Mouse (Mus musculus) embryonic facial prominence, embryonic 15.5 days (tissue): Measurements from ENCODE around the gene Pitpnm2. TPM values are rescaled to one million over a fixed set of nuclear protein-coding genes. Genes with fewer than 3 reads are reported as not detected.
"Not testable (repeated sequence)": the region's sequence is repeated elsewhere in the genome, so short reads cannot be mapped to it uniquely, and the experiment has no call there.

Experiments
- ATAC-seq: fragments of 200-750 bp; cut with Nextera tagmentation; 2 replicates; pipeline ENCODE4 v1.8.0; 2017; ENCODE audit warnings: low read depth, moderate TSS enrichment; ENCODE audit not compliant: insufficient number of reproducible peaks, low FRiP score, low TSS enrichment
- H3K27ac ChIP-seq: fragments of 300-500 bp; sonication (generic); replicated peaks from 2 replicates; pipeline ENCODE4 v1.5.1; 2015; ENCODE audit warnings: mild to moderate bottlenecking, inconsistent platforms
- H3K27me3 ChIP-seq: fragments of 300-500 bp; sonication (generic); 2 replicates; pipeline ENCODE4 v1.6.1; 2015; ENCODE audit warnings: inconsistent platforms
- H3K36me3 ChIP-seq: fragments of 300-500 bp; sonication (generic); 2 replicates; pipeline ENCODE4 v1.6.1; 2015; ENCODE audit warnings: mild to moderate bottlenecking, inconsistent platforms
- H3K4me1 ChIP-seq: fragments of 300-500 bp; sonication (generic); 2 replicates; pipeline ENCODE4 v1.6.1; 2015; ENCODE audit warnings: inconsistent platforms
- H3K4me2 ChIP-seq: fragments of 300-500 bp; sonication (generic); replicated peaks from 2 replicates; pipeline ENCODE4 v1.6.1; 2015; ENCODE audit warnings: mild to moderate bottlenecking, inconsistent platforms
- H3K4me3 ChIP-seq: fragments of 300-500 bp; sonication (generic); replicated peaks from 2 replicates; pipeline ENCODE4 v1.5.1; 2015; ENCODE audit warnings: mild to moderate bottlenecking, inconsistent platforms
- H3K9ac ChIP-seq: fragments of 300-500 bp; sonication (generic); 2 replicates; pipeline ENCODE4 v1.6.1; 2015; ENCODE audit warnings: inconsistent platforms
- H3K9me3 ChIP-seq: fragments of 300-500 bp; sonication (generic); replicated peaks from 2 replicates; pipeline ENCODE4 v1.6.1; 2016; ENCODE audit warnings: inconsistent platforms
- WGBS: fragments of 180-500 bp; shearing (Covaris S2); methylation state at CpG from one replicate; pipeline ENCODE4 v1.1.7; 2015; 5-methylcytosine and 5-hydroxymethylcytosine counted together
- polyA plus RNA-seq: library from polyadenylated mRNA; unstranded; fragments of >200 nt; fragmentation: Nextera tagmentation; extraction: Ambion mirVana; gene quantifications from 2 replicates; pipeline ENCODE4 v1.2.1, GENCODE M21; 2015

Gene Pitpnm2
- polyA plus RNA-seq, result 5.0 and 5.9 TPM in 2 replicates

DNA sequence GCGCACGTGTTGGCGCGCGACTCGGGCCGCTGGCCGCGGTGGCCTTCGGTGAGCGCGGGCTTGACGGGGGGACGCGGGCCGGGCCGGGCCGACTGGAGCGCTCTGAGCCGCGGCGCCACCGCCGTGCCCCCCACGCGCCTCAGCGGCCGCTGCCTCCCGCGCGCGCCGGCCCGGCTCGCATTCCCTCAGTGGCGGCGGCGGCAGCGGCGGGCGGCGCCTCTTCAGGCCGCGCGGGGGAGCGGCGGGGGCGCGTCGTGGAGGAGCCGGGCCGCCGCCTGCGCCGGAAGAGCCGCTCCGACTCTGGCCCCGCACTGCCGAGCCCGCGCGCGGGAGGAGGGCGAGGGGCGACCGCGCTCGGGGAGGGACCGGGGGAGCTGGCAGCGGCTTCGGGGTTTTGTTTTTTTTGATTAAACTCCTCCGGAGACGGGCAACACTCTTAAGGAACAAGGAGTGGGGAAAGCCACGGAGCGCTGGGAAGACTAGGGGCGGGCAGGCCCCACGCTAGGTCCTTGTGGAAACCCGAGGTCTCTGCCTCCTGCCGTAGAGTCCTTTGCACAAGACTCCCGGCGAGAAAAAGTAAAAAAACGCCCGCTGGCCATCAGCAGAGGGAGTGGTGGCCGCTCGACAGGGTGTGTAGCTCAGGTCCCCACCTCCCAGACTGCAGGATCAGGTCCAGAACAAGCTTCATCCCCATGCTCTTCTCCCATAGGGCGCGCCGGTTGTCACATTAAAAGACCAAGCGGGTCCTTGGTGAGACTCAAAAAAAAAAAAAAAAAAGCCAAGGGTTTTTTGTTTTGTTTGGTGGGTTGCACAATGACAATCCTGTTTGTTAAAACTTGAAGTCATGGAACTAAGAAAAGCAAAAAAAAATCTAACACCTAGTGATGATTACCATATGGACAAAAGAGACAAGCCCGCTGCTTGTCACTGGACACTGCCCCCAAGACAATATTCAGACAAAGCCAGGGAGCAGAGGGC lies at the start of gene Pitpnm2:
Gene Pitpnm2, minus strand, starts transcription at position 147 of the 978 bp plus-strand sequence.
- H3K4me3 ChIP-seq, result peak within 1 kb of the TSS; percentile 62
- H3K4me2 ChIP-seq, result peak within 1 kb of the TSS; percentile 85
- peaks cover 26% of the 10 kb centered on the region for H3K4me1 ChIP-seq
- H3K9me3 ChIP-seq, result no peaks in the 10 kb centered on the region
- H3K27ac ChIP-seq, result peak within 1 kb of the TSS; percentile 79
- H3K36me3 ChIP-seq, result peaks cover 2% of the 10 kb centered on the region; the same call in 1 of the 2 replicates
- peak within 1 kb of the TSS; percentile 65 for H3K9ac ChIP-seq
- ATAC-seq, result peak; percentile 83
- no peaks in the 10 kb centered on the region for H3K27me3 ChIP-seq
- 1% methylated on average over 83 of the region's 90 CpGs for WGBS

DNA sequence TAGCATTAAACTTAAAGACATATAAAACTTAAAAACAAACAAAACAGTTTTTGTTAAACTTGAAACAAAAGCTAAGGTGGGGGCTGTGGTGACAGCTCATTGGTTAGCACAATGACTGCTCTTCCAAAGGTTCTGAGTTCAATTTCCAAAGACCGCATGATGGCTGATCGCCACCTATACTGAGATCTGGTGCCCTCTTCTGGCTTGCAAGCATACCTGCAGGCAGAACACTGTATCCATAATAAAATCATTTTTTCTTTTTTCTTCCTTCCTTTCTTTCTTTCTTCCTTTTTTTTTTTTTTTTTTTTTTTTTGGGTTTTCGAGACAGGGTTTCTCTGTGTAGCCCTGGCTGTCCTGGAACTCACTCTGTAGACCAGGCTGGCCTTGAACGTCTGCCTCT lies 49.7 kb upstream of the Pitpnm2 start:
- peaks cover 44% of the 10 kb centered on the region for H3K36me3 ChIP-seq
- WGBS, result 56% methylated on average over 4 of the region's 4 CpGs
- not testable (repeated sequence) for H3K4me2 ChIP-seq, H3K9me3 ChIP-seq, ATAC-seq, H3K27me3 ChIP-seq, H3K9ac ChIP-seq, H3K4me3 ChIP-seq, H3K27ac ChIP-seq, H3K4me1 ChIP-seq

DNA sequence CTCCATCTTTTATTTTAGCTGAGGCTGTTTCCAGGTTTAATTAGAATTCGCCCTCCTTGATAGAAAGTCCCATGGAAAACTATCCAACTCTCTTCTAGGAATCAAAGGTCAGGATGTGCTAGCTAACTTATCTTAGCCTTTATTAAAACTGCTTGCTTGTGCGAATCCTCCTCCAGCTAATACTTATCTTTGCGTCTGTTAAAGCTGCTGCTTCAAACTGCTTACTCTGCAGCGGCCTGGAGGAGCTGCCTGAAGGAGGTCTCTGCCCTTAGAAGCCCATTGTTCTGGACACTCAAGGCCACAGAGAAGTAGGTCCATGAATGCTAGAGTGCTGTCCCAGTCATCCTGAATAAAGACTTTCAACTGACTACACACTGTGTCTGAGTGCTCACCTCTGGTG lies 46.9 kb upstream of the Pitpnm2 start:
- WGBS, result 95% methylated on average over 4 of the region's 4 CpGs
- Histone ChIP-seq H3K4me3 (no peak overlapping the region), H3K9ac (no peak overlapping the region), H3K27me3 (no peaks in the 10 kb centered on the region), H3K9me3 (no peaks in the 10 kb centered on the region), H3K27ac (no peak overlapping the region), H3K4me1 (no peaks in the 10 kb centered on the region), H3K4me2 (no peak overlapping the region), H3K36me3 (peaks cover 56% of the 10 kb centered on the region)
- ATAC-seq, result no peak

DNA sequence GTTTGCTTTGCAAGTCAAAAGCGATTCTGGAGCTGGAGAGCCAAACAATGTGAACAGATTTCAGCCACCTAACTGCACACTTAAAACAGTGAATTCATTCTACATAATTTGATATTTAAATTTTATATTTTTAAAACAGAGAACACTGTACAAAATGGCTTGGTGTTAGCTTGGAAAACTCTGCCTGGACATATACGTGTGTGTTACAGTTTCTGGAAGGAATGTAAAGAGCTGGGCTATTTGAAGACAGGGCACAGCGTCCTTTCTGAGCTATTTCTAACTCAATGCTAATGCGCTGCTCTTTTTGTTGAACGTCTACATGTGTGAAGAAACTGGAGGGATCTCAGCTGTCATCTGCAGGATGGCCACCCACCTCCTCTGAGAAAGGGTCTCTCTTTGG lies 44.4 kb upstream of the Pitpnm2 start:
- Histone ChIP-seq H3K9me3 (no peaks in the 10 kb centered on the region), H3K27me3 (no peaks in the 10 kb centered on the region), H3K4me2 (no peak overlapping the region), H3K9ac (no peak overlapping the region), H3K4me1 (no peaks in the 10 kb centered on the region), H3K27ac (no peak overlapping the region), H3K4me3 (no peak overlapping the region), H3K36me3 (peaks cover 79% of the 10 kb centered on the region)
- WGBS, result 92% methylated on average over 5 of the region's 5 CpGs
- no peak for ATAC-seq

DNA sequence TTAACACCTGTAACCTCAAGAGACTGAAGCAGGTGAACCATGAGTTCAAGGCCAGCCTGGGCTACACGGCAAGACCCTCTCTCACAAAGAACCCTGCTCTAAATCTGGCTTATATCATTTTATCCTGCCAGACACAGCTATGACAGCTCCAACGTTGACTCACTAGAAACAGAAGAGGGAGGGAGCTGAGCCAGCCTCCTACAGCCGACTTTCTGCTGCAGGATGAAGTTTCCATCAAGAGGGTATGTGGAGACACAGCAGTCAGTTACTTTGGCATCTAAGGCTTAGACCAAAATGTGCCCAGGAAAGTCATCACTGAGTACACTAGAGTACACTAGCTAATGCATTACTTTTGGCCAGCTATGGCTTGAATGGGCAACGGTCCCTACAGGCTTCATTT lies 40.7 kb upstream of the Pitpnm2 start:
- Histone ChIP-seq H3K4me1 (no peaks in the 10 kb centered on the region), H3K9me3 (peaks cover 4% of the 10 kb centered on the region; the same call in 1 of the 2 replicates), H3K27me3 (no peaks in the 10 kb centered on the region), H3K4me2 (no peak overlapping the region), H3K9ac (no peak overlapping the region), H3K36me3 (peaks cover 71% of the 10 kb centered on the region), H3K27ac (no peak overlapping the region), H3K4me3 (no peak overlapping the region)
- 90% methylated on average over 4 of the region's 4 CpGs for WGBS
- ATAC-seq, result no peak

GRCm38 (mm10) chr5:124287616-124288247 lies 38.2 kb upstream of the Pitpnm2 start:
- WGBS, result 98% methylated on average over 6 of the region's 6 CpGs
- Histone ChIP-seq H3K27ac (no peak overlapping the region), H3K27me3 (no peaks in the 10 kb centered on the region), H3K4me3 (no peak overlapping the region), H3K4me2 (no peak overlapping the region), H3K4me1 (no peaks in the 10 kb centered on the region), H3K9ac (no peak overlapping the region), H3K9me3 (peaks cover 4% of the 10 kb centered on the region; the same call in 1 of the 2 replicates), H3K36me3 (peaks cover 60% of the 10 kb centered on the region)
- ATAC-seq, result no peak

DNA sequence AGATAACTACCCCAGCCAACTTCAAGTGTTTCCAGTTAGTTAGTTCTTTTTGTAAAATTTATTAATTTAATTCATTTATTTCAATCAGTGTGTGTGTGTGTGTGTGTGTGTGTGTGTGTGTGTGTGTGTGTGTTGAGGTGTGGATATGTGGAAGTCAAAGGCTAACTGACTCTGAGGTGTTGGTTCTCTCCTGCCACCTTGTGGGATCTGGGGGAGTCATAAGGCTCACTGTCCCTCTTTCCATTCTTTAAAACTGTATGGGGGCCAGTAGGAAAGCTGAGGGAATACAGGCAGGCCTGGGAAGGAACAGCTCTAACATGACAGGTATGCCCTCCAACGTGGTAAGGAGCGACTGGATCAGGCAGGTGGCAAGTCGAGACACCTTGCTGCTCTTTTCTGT lies 34.8 kb upstream of the Pitpnm2 start:
- 59% methylated on average over 3 of the region's 3 CpGs for WGBS
- H3K36me3 ChIP-seq, result peaks cover 47% of the 10 kb centered on the region

DNA sequence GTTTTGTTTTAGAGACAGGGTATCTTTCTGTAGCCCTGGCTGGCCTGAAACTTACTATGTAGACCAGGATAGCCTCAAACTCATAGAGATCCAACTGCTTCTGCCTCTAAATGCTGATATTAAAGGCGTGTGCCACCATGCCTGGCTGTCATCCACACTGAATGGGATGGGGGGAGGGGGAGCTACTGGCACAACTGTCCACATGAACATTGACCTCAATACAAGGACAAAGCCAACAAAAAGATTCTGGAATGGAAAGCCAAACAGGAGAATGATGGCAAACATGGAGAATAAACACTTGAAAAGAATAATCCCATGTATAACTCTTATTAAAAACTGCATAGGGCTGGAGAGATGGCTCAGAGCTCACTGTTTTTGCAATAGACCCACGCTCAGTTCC lies 33.3 kb upstream of the Pitpnm2 start:
- peaks cover 41% of the 10 kb centered on the region for H3K36me3 ChIP-seq
- WGBS, result 92% methylated on average over 2 of the region's 2 CpGs

More for the DNA sequence above, 34.8 kb upstream of the Pitpnm2 start:
- Histone ChIP-seq H3K27me3 (no peaks in the 10 kb centered on the region), H3K27ac (no peak overlapping the region), H3K4me2 (no peak overlapping the region), H3K9ac (no peak overlapping the region), H3K9me3 (peaks cover 4% of the 10 kb centered on the region; the same call in 1 of the 2 replicates), H3K4me1 (no peaks in the 10 kb centered on the region), H3K4me3 (no peak overlapping the region)
- ATAC-seq, result no peak

DNA sequence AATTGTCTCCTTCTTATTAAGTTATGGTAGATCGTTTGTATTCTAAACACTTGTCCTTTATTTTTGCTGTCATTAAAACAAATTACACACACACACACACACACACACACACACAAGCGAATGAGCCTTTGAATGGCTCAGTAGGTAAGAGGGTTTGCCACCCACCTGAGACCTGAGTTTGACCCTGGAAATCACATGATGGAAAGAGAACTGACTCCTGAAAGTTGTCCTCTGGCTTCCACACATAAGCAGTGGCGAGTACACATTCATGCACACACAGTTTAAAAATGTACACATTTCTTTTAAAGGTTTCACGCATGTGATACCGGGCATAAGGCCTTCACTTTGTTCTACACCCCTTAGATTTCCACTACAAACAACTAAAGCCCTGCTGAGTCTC lies 20.7 kb upstream of the Pitpnm2 start:
- H3K9me3 ChIP-seq, result no peaks in the 10 kb centered on the region
- no peak overlapping the region for H3K9ac ChIP-seq
- no peak overlapping the region for H3K27ac ChIP-seq
- ATAC-seq, result no peak
- no peaks in the 10 kb centered on the region for H3K4me1 ChIP-seq
- H3K4me2 ChIP-seq, result no peak overlapping the region
- H3K4me3 ChIP-seq, result no peak overlapping the region
- H3K27me3 ChIP-seq, result no peaks in the 10 kb centered on the region
- peaks cover 4% of the 10 kb centered on the region; the same call in 1 of the 2 replicates for H3K36me3 ChIP-seq
- 76% methylated on average over 5 of the region's 5 CpGs for WGBS

More for the DNA sequence above, 33.3 kb upstream of the Pitpnm2 start:
- no peak overlapping the region for H3K4me2 ChIP-seq
- H3K9ac ChIP-seq, result no peak overlapping the region
- no peak overlapping the region for H3K27ac ChIP-seq
- H3K27me3 ChIP-seq, result no peaks in the 10 kb centered on the region
- ATAC-seq, result no peak
- no peaks in the 10 kb centered on the region for H3K4me1 ChIP-seq
- peaks cover 2% of the 10 kb centered on the region; the same call in 1 of the 2 replicates for H3K9me3 ChIP-seq
- H3K4me3 ChIP-seq, result no peak overlapping the region

- H3K9ac ChIP-seq, result no peak overlapping the region
- H3K4me2 ChIP-seq, result no peak overlapping the region
- ATAC-seq, result no peak
- H3K4me3 ChIP-seq, result no peak overlapping the region
- H3K4me1 ChIP-seq, result no peaks in the 10 kb centered on the region
- H3K9me3 ChIP-seq, result no peaks in the 10 kb centered on the region
- no peak overlapping the region for H3K27ac ChIP-seq
- 36% methylated on average over 11 of the region's 11 CpGs for WGBS
- no peaks in the 10 kb centered on the region for H3K27me3 ChIP-seq
- H3K36me3 ChIP-seq, result peaks cover 6% of the 10 kb centered on the region; the same call in 1 of the 2 replicates
Measured at GRCm38 (mm10) chr5:124269661-124270060, 20.1 kb upstream of the Pitpnm2 start.

DNA sequence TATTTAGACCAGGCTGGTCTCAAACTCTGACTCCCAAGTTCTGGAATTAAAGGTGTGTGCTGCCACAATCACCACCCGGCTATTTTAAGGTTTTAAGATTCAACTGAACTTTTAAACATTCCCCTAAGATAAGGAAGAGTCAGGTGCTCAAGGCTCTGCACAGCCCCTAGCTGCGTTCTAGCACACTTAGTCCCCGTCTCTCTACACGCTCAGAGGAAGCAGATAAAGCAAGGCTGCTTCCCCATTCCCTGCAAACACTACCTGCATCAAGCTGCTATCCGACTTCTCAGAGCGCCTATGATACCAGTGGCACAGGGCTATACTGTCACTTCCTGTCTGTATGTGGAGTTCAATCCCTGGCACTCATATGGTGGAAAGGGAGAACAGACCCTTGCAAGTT lies 18.1 kb upstream of the Pitpnm2 start:
- Histone ChIP-seq H3K4me3 (no peak overlapping the region), H3K36me3 (peaks cover 16% of the 10 kb centered on the region; the same call in 1 of the 2 replicates), H3K27me3 (no peaks in the 10 kb centered on the region), H3K4me2 (no peak overlapping the region), H3K27ac (no peak overlapping the region), H3K9ac (no peak overlapping the region), H3K9me3 (no peaks in the 10 kb centered on the region), H3K4me1 (no peaks in the 10 kb centered on the region)
- WGBS, result 89% methylated on average over 6 of the region's 6 CpGs
- no peak for ATAC-seq
